In genomic region chr12:100857791-100858190, GRCm38 (mm10) we compare ENCODE assay signal across 15 mouse cellular contexts. TPM values are rescaled to one million over a fixed set of nuclear protein-coding genes. Genes with fewer than 3 reads are reported as not detected.
A peak's percentile ranks its signal among the peaks of the same experiment; 100 is the strongest.
DNase-seq lines count a peak whose midpoint lies in the region; ATAC-seq and TF ChIP-seq lines count a peak whose summit lies in the region.
"Had no signal": no experiment of that assay in that cellular context is flagged by ENCODE, and none has a peak within 500 bp of the region (broad histone marks: within the 10 kb centered on the region; RNA-seq: fewer than 3 reads in every experiment).

No protein-coding gene starts in this region.

- H3K9me3 ChIP-seq in kidney, embryonic 15.5 days (replicated peaks), result no peaks in the 10 kb centered on the region
- H3K9me3 ChIP-seq: G1E had no signal

- peak overlapping the region; percentile 22; the same call in 1 of the 2 replicates for H3K27ac ChIP-seq in kidney, embryonic 15.5 days
- peak overlapping the region; percentile 47 for H3K27ac ChIP-seq in small intestine, adult 2 months (ENCODE audit: insufficient read depth, low read depth, low read length)

- no peak overlapping the region for H3K9ac ChIP-seq in kidney, embryonic 15.5 days

- H3K27me3 ChIP-seq in kidney, embryonic 15.5 days, result no peaks in the 10 kb centered on the region
- no peaks in the 10 kb centered on the region for H3K27me3 ChIP-seq in small intestine, adult 2 months (ENCODE audit: control insufficient read depth, insufficient read depth, low read length)

- H3K36me3 ChIP-seq in kidney, embryonic 15.5 days, result no peaks in the 10 kb centered on the region
- 0 out of 2 replicates have a peak, but pooled peaks cover 3% of the 10 kb centered on the region for H3K36me3 ChIP-seq in small intestine, adult 2 months (ENCODE audit: control insufficient read depth, insufficient read depth, low read length)
- H3K36me3 ChIP-seq: G1E had no signal

- H3K4me1 ChIP-seq in kidney, embryonic 15.5 days, result no peaks in the 10 kb centered on the region
- peaks cover 9% of the 10 kb centered on the region for H3K4me1 ChIP-seq in small intestine, adult 2 months (ENCODE audit: control insufficient read depth, insufficient read depth, insufficient read length, low read length)

- WGBS in kidney, embryonic 15.5 days, result 62% methylated on average over 7 of the region's 7 CpGs
- WGBS in small intestine, adult 2 months, result 31% methylated on average over 7 of the region's 7 CpGs

- peak; percentile 96 for ATAC-seq in kidney, embryonic 15.5 days (replicated peaks; ENCODE audit: low FRiP score)
- no peak for ATAC-seq in monocyte, adult 5-6 weeks (replicated peaks; ENCODE audit: insufficient number of reproducible peaks, low FRiP score, low TSS enrichment, poor library complexity, severe bottlenecking)

- no peak for TF ChIP-seq POLR2A in small intestine, adult 2 months (IDR thresholded peaks at IDR 0.05; ENCODE audit: low read depth, low read length)

- DNase-seq in cerebellum, adult 11 months, result peak; percentile 74
- peak; percentile 76 for DNase-seq in cerebellum, postnatal 36 days
- DNase-seq in lung, postnatal 10 days, result no peak
- no peak for DNase-seq in urinary bladder, postnatal 10 days (ENCODE audit: low spot score)
- DNase-seq: heart, adult 18-20 months; heart, postnatal 4 days; layer of hippocampus, postnatal 36 days; liver; lung, postnatal 36 days; thymus, postnatal 36 days had no signal

- TF ChIP-seq CTCF in small intestine, adult 2 months (IDR thresholded peaks at IDR 0.05; ENCODE audit: extremely low read depth, insufficient read length, insufficient replicate concordance, low read depth, low read length), result 0 out of 2 replicates have a peak, but pooled peaks have one; percentile 2

- no peak overlapping the region for H3K4me2 ChIP-seq in kidney, embryonic 15.5 days

- H3K4me3 ChIP-seq in kidney, embryonic 15.5 days (replicated peaks), result no peak overlapping the region
- H3K4me3 ChIP-seq in small intestine, adult 2 months (ENCODE audit: low read depth, low read length), result no peak overlapping the region

RNA-seq across cellular contexts. Expression of gene Gpr68, which starts 50.2 kb away (rescaled TPM):
- 0.51 and 0.53 TPM in 2 replicates for polyA plus RNA-seq in kidney, embryonic 15.5 days (2015; fragmentation: Nextera tagmentation; extraction: Ambion mirVana)
- polyA plus RNA-seq in small intestine, adult 2 months (2012; rRNA removed), result 3.0 and 6.0 TPM in 2 replicates
- 4.4 to 27.8 TPM (median 4.9 TPM) in 3 replicates for total RNA-seq in monocyte, adult 5-6 weeks (2017)
- total RNA-seq: common myeloid progenitor, adult 5-6 weeks had no signal
- polyA plus RNA-seq: G1E had no signal

Comparison
In these comparisons a context has a peak if more than half of its experiments do, and no peak if none do; other contexts are left out.
1. DNase-seq: peak in cerebellum, adult 11 months (single experiment) and cerebellum, postnatal 36 days (2 of 2); none in lung, postnatal 10 days (single experiment) and urinary bladder, postnatal 10 days (single experiment).